30 mouse cellular contexts compared by ENCODE assay signal in the genomic region with DNA sequence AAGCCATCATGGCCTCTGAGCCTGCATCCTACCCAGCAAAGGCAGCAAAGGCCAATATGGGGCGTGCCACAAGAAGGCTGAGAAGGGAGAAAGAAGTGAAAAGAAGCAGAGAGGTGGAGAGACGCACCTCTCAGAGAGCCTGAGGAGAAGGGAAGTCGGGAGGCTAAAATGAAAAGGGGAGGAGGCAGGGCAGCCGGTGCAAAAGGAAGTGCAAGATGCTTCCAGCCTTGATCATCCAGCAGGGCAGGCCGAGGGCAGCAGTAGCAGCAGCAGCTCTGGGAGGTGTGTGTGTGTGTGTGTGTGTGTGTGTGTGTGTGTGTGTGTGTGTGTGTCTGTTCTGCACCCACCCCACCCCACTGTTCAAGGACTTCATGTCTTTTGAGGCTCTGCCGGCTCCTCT. TPM values are rescaled to one million over a fixed set of nuclear protein-coding genes. Genes with fewer than 3 reads are reported as not detected.
A peak's percentile ranks its signal among the peaks of the same experiment; 100 is the strongest.
DNase-seq lines count a peak whose midpoint lies in the region; ATAC-seq lines count a peak whose summit lies in the region.
"Had no signal": no experiment of that assay in that cellular context is flagged by ENCODE, and none has a peak within 500 bp of the region (broad histone marks: within the 10 kb centered on the region; RNA-seq: fewer than 3 reads in every experiment).

No protein-coding gene starts in this region.

- H3K4me1 ChIP-seq in limb, embryonic 13.5 days = no peaks in the 10 kb centered on the region
- H3K4me1 ChIP-seq in limb, embryonic 10.5 days = no peaks in the 10 kb centered on the region
- H3K4me1 ChIP-seq: embryonic facial prominence, embryonic 13.5 days; embryonic facial prominence, embryonic 15.5 days; forebrain, embryonic 10.5 days; forebrain, embryonic 12.5 days had no signal

- 0 out of 2 replicates have a peak overlapping the region, but pooled peaks have one; percentile 20 for H3K9ac ChIP-seq in limb, embryonic 13.5 days
- H3K9ac ChIP-seq: embryonic facial prominence, embryonic 13.5 days; embryonic facial prominence, embryonic 15.5 days; forebrain, embryonic 12.5 days had no signal

- H3K4me2 ChIP-seq in limb, embryonic 13.5 days (replicated peaks) = no peak overlapping the region
- H3K4me2 ChIP-seq: embryonic facial prominence, embryonic 13.5 days; embryonic facial prominence, embryonic 15.5 days; forebrain, embryonic 12.5 days had no signal

- no peak overlapping the region for H3K4me3 ChIP-seq in limb, embryonic 13.5 days
- no peak overlapping the region for H3K4me3 ChIP-seq in limb, embryonic 10.5 days
- H3K4me3 ChIP-seq: embryonic facial prominence, embryonic 13.5 days; embryonic facial prominence, embryonic 15.5 days; erythroblast, embryonic 14.5 days; forebrain, embryonic 10.5 days; forebrain, embryonic 12.5 days had no signal

- no peaks in the 10 kb centered on the region for H3K27me3 ChIP-seq in limb, embryonic 13.5 days
- no peaks in the 10 kb centered on the region for H3K27me3 ChIP-seq in limb, embryonic 10.5 days (ENCODE audit: low read depth, poor library complexity, severe bottlenecking)
- H3K27me3 ChIP-seq: CH12.LX; embryonic facial prominence, embryonic 13.5 days; embryonic facial prominence, embryonic 15.5 days; forebrain, embryonic 12.5 days; Patski had no signal

- H3K9me3 ChIP-seq in limb, embryonic 13.5 days = peaks cover 13% of the 10 kb centered on the region
- H3K9me3 ChIP-seq in limb, embryonic 10.5 days (replicated peaks) = peaks cover 7% of the 10 kb centered on the region; the same call in 1 of the 2 replicates
- H3K9me3 ChIP-seq: embryonic facial prominence, embryonic 15.5 days had no signal

- no peak for DNase-seq in limb, embryonic 10.5 days (ENCODE audit: low spot score)
- peak; percentile 43 for DNase-seq in thymus, postnatal 0 days (ENCODE audit: low spot score)
- no peak for DNase-seq in thymus, postnatal 14 days
- DNase-seq in adrenal gland, adult (ENCODE audit: inconsistent age in 2 of 2, low spot score in 1 of 2) = no peak
- DNase-seq in right cerebral cortex, postnatal 4 days = no peak
- DNase-seq: adrenal gland, adult 2 months; adrenal gland, postnatal 10 days; adrenal gland, postnatal 25 days; B cell, adult 2 months; cerebellum, adult 11 months; cerebellum, adult 18-20 months; cerebellum, adult 8-10 months; cerebellum, adult 9-11 months; cerebellum, postnatal 14 days; cerebellum, postnatal 36 days; embryo, embryonic 11 days had no signal

- no peaks in the 10 kb centered on the region for H3K36me3 ChIP-seq in limb, embryonic 13.5 days
- H3K36me3 ChIP-seq in limb, embryonic 10.5 days = no peaks in the 10 kb centered on the region
- H3K36me3 ChIP-seq: embryonic facial prominence, embryonic 13.5 days; embryonic facial prominence, embryonic 15.5 days; forebrain, embryonic 10.5 days; forebrain, embryonic 12.5 days; G1E had no signal

- WGBS in limb, embryonic 13.5 days = 63% methylated on average over 6 of the region's 6 CpGs
- 72% methylated on average over 6 of the region's 6 CpGs for WGBS in limb, embryonic 10.5 days

- H3K27ac ChIP-seq in limb, embryonic 13.5 days = no peak overlapping the region
- H3K27ac ChIP-seq in limb, embryonic 10.5 days = no peak overlapping the region
- H3K27ac ChIP-seq: embryonic facial prominence, embryonic 13.5 days; embryonic facial prominence, embryonic 15.5 days; forebrain, embryonic 10.5 days; forebrain, embryonic 12.5 days had no signal

- no peak for ATAC-seq in limb, embryonic 13.5 days (ENCODE audit: low FRiP score, low read depth)
- peak; percentile 30; the same call in 1 of the 2 replicates for ATAC-seq in granulocyte monocyte progenitor cell, adult 5-6 weeks (replicated peaks; ENCODE audit: poor library complexity, severe bottlenecking)
- ATAC-seq in megakaryocyte progenitor cell, adult 5-6 weeks (replicated peaks; ENCODE audit: poor library complexity) = 0 out of 2 replicates have a peak, but pooled peaks have one; percentile 17
- ATAC-seq: activated CD4-positive, CD25-positive, alpha-beta regulatory T cell, adult 4 months; CD4-positive, CD25-positive, alpha-beta regulatory T cell, adult 4 months; forebrain, embryonic 14.5 days; Patski had no signal

RNA-seq across cellular contexts. Expression of gene Il6st, which starts 58.4 kb away (rescaled TPM):
- polyA plus RNA-seq in limb, embryonic 13.5 days (2015; fragmentation: Nextera tagmentation; extraction: Ambion mirVana) = 31.8 and 41.1 TPM in 2 replicates
- polyA plus RNA-seq in limb, embryonic 10.5 days (2016; fragmentation: Nextera tagmentation; extraction: Ambion mirVana) = 16.1 and 21.3 TPM in 2 replicates
- 18.9 and 19.5 TPM in 2 replicates for polyA plus RNA-seq in thymus, postnatal 0 days (2015; fragmentation: Nextera tagmentation; extraction: Ambion mirVana)
- 47.5 and 70.5 TPM in 2 replicates for total RNA-seq in granulocyte monocyte progenitor cell, adult 5-6 weeks (2014; fragmentation: Nextera tagmentation)
- total RNA-seq in granulocyte monocyte progenitor cell, adult 5-6 weeks (2017) = 29.1 and 33.4 TPM in 2 replicates
- 25.0 and 29.8 TPM in 2 replicates for total RNA-seq in megakaryocyte progenitor cell, adult 5-6 weeks (2015)
- 27.9 and 32.7 TPM in 2 replicates for total RNA-seq in megakaryocyte progenitor cell, adult 5-6 weeks (2017)
